Mouse (Mus musculus) cerebral cortex, adult 2 months (tissue): Measurements from ENCODE around the gene Zfp683.

ENCODE experiments used
- WGBS: fragments of 180-500 bp; shearing (Covaris S2); methylation state at CpG from one replicate; pipeline ENCODE4 v1.1.7; 2018; 5-methylcytosine and 5-hydroxymethylcytosine counted together

The Zfp683 gene

DNA sequence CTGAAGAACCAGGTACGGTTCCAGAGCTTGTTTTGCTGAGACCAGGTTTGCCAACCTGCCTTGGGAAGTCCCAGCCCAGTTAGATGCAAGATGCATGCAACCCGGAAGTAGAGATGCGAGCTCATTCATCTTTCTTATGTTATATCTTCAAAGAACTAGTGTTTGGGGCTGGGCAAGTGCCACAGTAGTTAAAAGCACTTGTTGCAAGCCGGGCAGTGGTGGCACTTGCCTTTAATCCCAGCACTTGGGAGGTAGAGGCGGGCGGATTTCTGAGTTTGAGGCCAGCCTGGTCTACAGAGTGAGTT, 37.5 kb downstream of the Zfp683 start:
- 91% methylated on average over 6 of the region's 6 CpGs for WGBS

DNA sequence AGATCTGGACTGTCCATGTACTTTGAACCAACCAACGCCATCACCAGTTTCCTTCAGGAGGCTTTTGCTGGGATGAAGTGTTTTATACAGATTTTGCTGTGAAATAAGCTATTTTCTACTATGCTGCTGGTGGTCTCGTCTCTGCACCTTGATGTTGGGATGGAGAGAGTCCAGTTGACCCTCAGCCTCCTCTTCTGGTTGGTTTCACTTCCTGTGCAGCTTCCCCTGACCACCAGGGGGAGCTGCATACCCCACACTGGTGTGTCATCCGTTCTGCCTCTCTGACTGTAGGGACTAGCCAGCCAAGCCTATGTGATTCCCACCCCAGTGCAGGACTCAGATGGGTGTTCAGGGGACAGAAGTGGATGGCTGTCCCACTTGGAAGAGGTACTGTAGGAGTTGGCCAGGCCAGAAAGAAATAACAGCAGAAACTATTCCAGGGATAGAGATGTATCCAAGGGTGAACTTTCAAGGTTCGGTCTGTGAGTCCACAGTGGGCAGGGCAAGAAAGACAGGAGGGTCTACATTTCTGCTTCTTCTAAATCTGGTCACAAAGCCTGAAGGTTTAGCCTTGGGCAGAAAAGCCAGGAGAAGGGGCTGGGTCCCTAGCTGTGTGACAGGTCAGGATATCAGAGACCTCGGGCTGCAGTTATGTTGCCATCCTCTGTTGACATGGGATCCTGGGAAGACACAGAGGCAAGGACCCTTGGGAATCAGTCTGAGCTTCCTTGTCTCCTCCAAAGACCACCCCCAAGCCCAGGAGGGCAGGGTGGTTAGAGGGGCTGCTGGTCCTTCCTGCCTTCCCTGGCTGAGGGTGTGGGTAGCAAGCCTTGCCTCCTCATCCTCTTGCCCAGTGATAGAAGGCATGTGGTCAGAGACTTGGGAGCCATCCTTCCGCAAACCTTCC, 39.0 kb downstream of the Zfp683 start:
- WGBS, result 74% methylated on average over 6 of the region's 6 CpGs

DNA sequence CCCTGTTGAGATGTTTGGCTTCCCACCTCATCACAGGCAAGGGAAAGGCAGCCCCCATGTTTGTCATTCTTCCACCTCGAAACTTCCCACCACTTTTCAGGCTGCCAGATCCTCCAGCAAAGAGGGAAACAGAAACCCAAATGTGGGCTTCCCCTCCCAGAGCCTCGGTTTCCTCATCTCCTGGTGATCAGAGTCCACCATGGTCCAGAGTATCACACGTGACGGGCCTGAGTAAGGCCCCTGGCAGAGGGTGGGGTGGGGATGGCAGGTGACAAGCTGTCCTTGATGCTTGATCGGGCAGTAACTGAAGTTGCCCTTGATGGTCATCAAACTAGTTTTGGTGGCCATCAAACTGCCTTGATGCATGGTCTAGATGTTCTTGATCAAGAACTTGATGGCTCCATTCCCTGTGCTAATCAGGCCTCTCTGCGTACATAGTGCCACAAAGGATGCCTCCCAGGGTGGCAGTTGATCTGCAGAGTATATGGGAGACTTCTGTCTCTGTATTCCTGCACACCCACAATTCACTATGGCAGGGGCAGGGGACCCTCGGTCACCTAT, 40.4 kb downstream of the Zfp683 start:
- WGBS, result 84% methylated on average over 7 of the region's 7 CpGs

DNA sequence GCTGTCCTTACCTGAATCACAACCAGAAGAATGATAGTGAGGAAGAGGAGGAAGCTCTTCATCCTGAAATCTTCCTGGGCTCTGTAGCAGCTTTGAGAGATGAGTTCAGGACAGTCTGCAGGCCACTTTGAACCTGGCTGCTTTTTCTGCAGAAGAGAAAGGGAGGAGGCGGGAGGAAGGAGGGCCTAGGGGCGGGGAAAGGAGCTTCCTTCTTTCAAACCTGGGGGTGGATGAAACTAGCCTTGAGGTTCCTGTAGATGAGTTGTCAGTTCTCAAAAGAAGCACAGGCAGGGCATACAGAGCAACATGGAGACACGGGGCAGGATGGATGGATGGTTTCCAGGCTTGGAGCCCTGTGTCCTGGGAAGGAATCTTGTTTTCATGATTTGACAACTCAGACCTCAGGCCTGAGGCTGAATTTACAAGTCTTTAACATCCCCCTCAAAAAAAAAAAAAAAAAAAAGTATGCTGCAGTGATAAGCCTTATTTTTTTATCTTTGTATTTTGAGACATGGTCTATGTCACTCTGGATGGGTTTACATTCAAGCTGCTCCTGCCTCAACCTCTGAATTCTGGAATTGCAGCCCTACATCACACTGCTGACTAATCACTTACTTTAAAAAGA, 41.4 kb downstream of the Zfp683 start, which contains the start of gene Cd52:
Gene Cd52, minus strand, starts transcription at position 160 of the 625 bp plus-strand sequence.
- WGBS, result 65% methylated on average over 3 of the region's 3 CpGs

DNA sequence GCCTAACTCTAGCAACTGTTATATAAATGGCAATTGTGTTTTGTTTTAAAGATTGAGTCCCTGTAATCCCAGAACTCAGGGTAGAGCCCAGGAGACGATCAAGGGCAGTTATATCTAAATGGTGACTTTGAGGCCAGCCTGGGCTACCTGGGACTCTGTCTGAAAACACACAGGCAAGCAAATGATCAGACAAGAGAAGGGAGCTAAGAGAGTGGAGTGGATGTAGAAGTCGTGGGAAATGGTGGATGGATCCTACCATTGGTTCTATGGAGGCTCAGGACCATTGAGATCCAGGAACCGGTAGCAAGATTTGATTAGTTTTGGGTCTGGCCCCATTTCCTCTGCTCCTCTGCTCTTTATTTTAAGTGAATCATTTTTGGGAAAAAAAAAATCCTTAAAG, 42.5 kb downstream of the Zfp683 start:
- 80% methylated on average over 3 of the region's 3 CpGs for WGBS

DNA sequence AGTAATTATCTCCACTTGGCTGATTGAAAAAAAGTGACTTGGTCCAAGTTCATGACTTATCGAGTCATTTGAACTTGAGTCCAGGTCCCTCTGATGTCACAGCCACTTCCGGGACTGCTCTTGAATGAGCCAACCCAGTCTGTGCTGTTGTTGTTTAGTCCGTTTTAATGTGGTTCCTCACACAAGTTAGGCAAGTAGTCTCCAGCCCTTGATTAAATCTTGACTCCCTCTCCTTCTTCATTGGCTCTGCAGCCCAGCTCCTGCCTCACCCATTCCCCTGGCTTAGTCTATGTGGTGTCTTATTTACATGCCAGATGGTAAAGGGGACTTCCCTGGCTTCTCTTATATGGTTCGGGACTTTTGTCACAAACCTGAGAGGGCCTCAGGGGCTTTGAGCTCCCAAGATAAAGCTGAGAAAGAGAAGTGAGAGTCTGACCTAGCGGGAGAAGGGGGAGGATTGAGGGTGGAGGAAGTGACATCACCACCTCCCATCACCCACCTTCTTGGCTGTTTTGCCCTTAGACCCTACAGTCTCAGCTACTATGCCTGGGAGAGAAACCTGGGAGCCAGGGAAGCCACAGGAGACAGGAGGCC, 43.5 kb downstream of the Zfp683 start:
- 79% methylated on average over 5 of the region's 5 CpGs for WGBS

DNA sequence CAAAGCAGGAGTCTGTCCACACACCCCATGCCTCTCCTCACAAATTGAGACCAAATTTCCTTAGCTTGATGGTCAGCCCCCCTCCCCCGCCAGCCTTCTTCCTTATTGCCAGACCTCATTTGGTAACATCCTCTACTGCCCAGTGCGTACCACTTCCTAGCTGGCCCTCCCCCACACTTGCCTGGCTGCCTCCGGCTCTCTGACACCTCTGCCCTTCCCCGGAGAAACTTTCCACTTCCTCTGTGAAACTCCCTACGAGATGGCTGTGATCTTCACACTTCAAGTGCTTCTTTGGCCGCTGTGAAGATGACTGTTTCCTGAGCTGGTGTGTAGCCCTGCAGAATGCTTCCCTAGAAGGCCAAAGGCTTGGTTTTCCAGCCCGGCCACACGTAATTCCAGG, 45.0 kb downstream of the Zfp683 start:
- 74% methylated on average over 8 of the region's 8 CpGs for WGBS

DNA sequence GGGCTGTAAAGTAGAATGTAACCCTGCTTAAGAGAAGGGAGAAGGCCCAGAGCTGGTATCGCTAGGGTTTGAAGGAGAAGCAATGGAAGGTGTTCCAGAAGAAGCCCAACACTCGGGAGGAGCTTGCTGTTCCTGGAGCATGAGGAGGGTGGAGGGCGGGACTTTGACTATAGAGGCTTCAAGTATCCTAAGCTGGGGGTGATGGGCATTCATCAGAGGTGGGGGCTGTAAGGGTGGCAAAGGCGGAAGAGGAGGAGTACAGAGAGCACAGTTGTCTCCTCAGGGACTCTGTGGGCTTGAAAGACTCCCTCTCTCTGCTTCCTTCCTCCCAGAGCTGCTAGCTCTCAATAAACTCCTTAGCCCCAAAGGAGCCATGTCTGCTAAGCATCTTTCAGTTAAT, 46.6 kb downstream of the Zfp683 start:
- 83% methylated on average over 4 of the region's 4 CpGs for WGBS

DNA sequence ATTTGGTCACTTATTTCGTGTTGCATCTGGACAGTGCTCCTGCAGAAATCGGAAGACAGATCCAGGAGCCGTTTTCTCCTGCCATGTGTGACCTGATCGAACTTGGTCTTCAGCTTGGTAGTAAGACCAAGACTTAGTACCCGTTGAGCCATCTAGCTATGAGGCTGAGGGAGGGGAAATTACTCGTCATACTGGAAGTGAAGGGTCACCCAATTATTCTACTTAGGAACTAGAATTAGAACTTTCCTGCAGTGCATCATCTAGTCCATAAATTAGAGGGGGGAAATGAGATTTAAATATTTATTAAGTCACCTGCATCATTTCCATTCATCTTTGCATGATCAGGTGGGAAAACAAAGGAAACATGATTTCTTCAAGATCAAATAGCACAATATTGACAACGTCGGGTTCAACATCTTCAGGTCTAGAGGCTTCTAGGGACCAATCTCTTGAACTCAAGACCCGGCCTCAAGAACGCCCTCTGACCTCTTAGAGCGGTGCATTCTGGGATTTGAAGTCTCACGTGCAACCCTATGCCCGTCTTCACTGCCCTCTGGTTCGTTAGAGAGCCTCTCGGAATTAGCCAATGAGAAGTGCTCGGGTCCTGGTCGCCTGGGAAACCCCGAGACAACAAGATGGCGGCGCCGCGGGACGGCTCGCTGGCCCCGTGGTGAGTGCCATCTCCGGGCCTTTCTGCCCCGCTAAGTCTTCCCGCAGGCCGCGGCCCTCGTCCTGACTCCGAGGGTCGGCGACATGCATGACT, 48.5 kb downstream of the Zfp683 start, which contains the start of gene Ubxn11:
Gene Ubxn11, plus strand, starts transcription at position 592 of the 763 bp plus-strand sequence.
- WGBS, result 18% methylated on average over 34 of the region's 34 CpGs

DNA sequence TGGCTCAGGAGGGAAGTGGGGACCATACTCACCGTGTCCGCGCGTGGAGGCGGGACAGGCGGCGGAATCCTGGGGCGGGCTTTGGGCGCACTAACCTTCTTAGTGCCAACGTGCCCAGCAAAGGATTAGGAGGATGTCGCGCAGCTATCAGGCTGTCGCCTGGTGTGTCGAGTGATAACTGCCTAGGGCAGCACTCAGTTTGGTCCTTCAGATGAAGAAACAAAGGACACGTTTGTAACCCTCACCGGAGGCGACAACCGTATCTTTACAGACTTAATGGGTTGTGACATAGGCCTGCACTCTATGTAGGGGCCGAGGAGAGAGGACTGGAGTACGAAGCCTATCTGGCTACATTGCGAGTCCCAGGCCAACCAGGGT, 49.1 kb downstream of the Zfp683 start:
- 6% methylated on average over 21 of the region's 21 CpGs for WGBS

DNA sequence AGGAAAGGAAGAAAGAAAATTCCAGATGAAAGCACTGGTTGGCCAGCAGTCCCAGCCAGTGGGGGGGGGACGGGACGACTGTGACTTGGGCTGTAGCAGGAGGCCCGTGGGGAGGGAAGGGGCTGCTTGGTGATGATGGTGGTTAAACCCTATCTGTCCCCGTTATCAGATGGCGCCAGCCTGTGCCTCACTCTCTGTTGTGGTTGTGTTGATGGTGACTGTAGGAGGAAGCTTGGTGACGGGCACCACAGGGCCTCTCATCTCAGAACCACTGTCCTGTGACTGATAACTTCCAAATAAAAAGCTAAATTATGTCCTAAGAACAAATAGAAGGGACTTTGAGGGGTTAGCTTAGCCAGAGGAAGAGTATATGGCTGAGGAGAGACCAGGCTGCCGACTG, 52.5 kb downstream of the Zfp683 start:
- 80% methylated on average over 7 of the region's 7 CpGs for WGBS

DNA sequence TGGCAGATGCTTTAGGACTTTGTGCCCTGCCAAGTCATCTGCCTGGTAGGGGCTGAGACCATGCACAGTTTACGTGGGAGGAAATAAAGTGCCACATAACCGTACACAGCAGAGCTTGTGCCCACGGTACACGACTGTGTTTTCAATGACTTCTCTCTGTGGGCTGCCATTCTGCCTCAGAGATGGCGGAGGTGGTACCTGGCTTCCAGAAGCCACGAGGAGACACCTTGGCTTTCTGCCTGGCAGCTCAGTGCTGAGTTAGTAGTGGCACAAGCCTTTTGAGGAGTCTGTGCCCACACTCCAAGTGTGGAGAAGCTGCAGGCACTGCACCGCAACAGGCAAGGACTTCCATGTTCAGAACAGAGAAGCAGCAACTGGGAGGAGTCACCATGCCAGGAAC, 54.1 kb downstream of the Zfp683 start:
- WGBS, result 47% methylated on average over 7 of the region's 7 CpGs

DNA sequence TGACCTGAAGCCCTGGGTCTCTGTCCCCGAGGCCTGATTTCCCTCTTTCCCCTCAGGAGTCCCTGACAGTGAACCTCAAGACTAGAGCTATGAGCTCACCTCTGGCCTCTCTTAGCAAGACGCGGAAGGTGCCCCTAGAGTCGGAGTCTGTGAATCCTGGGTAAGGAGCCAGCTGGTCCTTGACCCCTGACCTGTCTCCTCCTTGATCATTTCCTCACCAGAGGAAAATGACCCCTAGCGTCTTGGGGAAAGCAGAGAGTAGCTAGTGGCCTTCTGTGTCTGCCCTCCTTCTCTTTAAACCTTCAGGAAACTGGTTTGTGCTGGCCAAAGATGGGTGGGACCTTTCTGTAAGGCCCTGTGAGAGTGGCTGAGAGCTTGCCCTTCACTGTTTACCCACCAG, 54.6 kb downstream of the Zfp683 start:
- WGBS, result 76% methylated on average over 5 of the region's 5 CpGs
